Mouse (Mus musculus) neural tube, embryonic 14.5 days (tissue): ENCODE measurements around the gene Gm7879. TPM values are rescaled to one million over a fixed set of nuclear protein-coding genes. Genes with fewer than 3 reads are reported as not detected.

ENCODE experiments used
- polyA plus RNA-seq: library from polyadenylated mRNA; unstranded; fragments of >200 nt; fragmentation: Nextera tagmentation; extraction: Ambion mirVana; gene quantifications from 2 replicates; pipeline ENCODE4 v1.2.1, GENCODE M21; 2014

Gm7879 gene
- polyA plus RNA-seq, 1 experiment from 2014 or later: not detected

Other genes starting within 250 kb of the Gm7879 start
- not detected in 2 replicates for gene Bst1, start 94.3 kb upstream of the Gm7879 start, polyA plus RNA-seq
- 93.8 and 96.6 TPM in 2 replicates for gene Fbxl5, start 91.5 kb upstream of the Gm7879 start, polyA plus RNA-seq
- 1.5 and 3.9 TPM in 2 replicates for gene Cd38, start 44.6 kb upstream of the Gm7879 start, polyA plus RNA-seq
- 0.54 and 8.1 TPM in 2 replicates for gene Fgfbp1, start 68.6 kb downstream of the Gm7879 start, polyA plus RNA-seq
- gene Prom1, start 188.9 kb downstream of the Gm7879 start, polyA plus RNA-seq: 30.2 and 38.9 TPM in 2 replicates